ENCODE assay signal across 8 mouse cellular contexts in the genomic region with DNA sequence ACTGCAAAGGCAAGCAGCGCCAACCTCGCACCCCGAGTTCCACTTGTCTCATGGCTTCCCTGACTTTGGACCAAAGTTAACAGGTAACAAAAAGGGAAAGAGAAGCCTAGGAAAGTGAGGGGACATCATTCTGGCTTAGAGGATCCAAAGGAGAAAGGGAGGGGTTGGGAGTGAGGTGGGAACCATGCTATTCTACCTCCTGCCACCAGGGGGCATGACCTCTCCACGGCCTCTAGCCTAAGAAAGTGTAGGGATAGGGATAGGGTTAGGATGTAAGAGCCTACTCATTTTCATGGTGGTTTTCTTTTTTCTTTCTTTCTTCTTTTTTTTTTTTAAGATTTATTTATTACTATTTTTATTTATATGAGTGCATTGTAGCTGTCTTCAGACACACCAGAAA. TPM values are rescaled to one million over a fixed set of nuclear protein-coding genes. Genes with fewer than 3 reads are reported as not detected.
DNase-seq lines count a peak whose midpoint lies in the region.

No protein-coding gene starts in this region.

- DNase-seq in gastrocnemius, postnatal 10 days = peak; percentile 54
- DNase-seq in gastrocnemius, postnatal 4 days (ENCODE audit: low spot score in 2 of 2) = no peak
- peak; percentile 42 for DNase-seq in urinary bladder, postnatal 14 days (ENCODE audit: low spot score)
- DNase-seq in urinary bladder, adult 2 months (ENCODE audit: low spot score) = no peak
- peak; percentile 55 to 69 for DNase-seq in cerebellum, postnatal 36 days
- peak; percentile 61 for DNase-seq in kidney, postnatal 14 days
- peak; percentile 23 for DNase-seq in retina, adult 2 months (ENCODE audit: low read depth, low spot score)
- no peak for DNase-seq in frontal cortex, postnatal 10 days (ENCODE audit: low spot score in 2 of 2)

RNA-seq across cellular contexts. Expression of a gene that starts 8.5 kb away (rescaled TPM):
- 100 to 1,000 TPM; 110 to 126 TPM for total RNA-seq in gastrocnemius, postnatal 10 days (2021)
- 100 to 1,000 TPM; 160 to 194 TPM for total RNA-seq in gastrocnemius, postnatal 4 days (2021)
- polyA plus RNA-seq in urinary bladder, adult 2 months (2012; rRNA removed) = 75.8 and 96.6 TPM in 2 replicates

RNA-seq across cellular contexts. Expression of a gene that starts 30.0 kb away (rescaled TPM):
- total RNA-seq in gastrocnemius, postnatal 10 days (2021) = 100 to 1,000 TPM; 135 to 141 TPM
- 100 to 1,000 TPM; 172 to 173 TPM for total RNA-seq in gastrocnemius, postnatal 4 days (2021)
- polyA plus RNA-seq in urinary bladder, adult 2 months (2012; rRNA removed) = 161 and 200 TPM in 2 replicates

RNA-seq across cellular contexts. Expression of a gene that starts 53.7 kb away (rescaled TPM):
- 100 to 1,000 TPM; 672 to 685 TPM for total RNA-seq in gastrocnemius, postnatal 10 days (2021)
- 100 to 1,000 TPM; 440 to 541 TPM for total RNA-seq in gastrocnemius, postnatal 4 days (2021)
- polyA plus RNA-seq in urinary bladder, adult 2 months (2012; rRNA removed) = 482 and 493 TPM in 2 replicates

Comparison
In these comparisons a context has a peak if more than half of its experiments do, and no peak if none do; other contexts are left out.
1. DNase-seq: peak in gastrocnemius, postnatal 10 days (single experiment), urinary bladder, postnatal 14 days (single experiment), cerebellum, postnatal 36 days (2 of 2), kidney, postnatal 14 days (single experiment) and retina, adult 2 months (single experiment); none in gastrocnemius, postnatal 4 days (0 of 2), urinary bladder, adult 2 months (single experiment) and frontal cortex, postnatal 10 days (0 of 2).